Mouse (Mus musculus) retina, adult 2 months (tissue): Measurements from ENCODE around the gene Serpinh1.
"Not testable (repeated sequence)": the region's sequence is repeated elsewhere in the genome, so short reads cannot be mapped to it uniquely, and the experiment has no call there.

Experiments used
- DNase-seq: peaks from one replicate; pipeline ENCODE4 v3.0.0-alpha.2; 2012; ENCODE audit warnings: low read depth, low spot score

Gene Serpinh1

GRCm38 (mm10) chr7:99374325-99374724 lies 21.3 kb upstream of the Serpinh1 start:
- not testable (repeated sequence) for DNase-seq

GRCm38 (mm10) chr7:99366716-99367115 lies 13.7 kb upstream of the Serpinh1 start:
- DNase-seq = no peak

GRCm38 (mm10) chr7:99365069-99365468 lies 12.0 kb upstream of the Serpinh1 start:
- DNase-seq = peak; percentile 68

GRCm38 (mm10) chr7:99362137-99362536 lies 9.1 kb upstream of the Serpinh1 start:
- DNase-seq = no peak

GRCm38 (mm10) chr7:99360803-99361414 lies 7.9 kb upstream of the Serpinh1 start:
- DNase-seq = no peak

- no peak for DNase-seq
Measured at GRCm38 (mm10) chr7:99360021-99360802, 7.2 kb upstream of the Serpinh1 start.

GRCm38 (mm10) chr7:99358371-99358770 lies 5.3 kb upstream of the Serpinh1 start:
- no peak for DNase-seq

- DNase-seq = no peak
Measured at GRCm38 (mm10) chr7:99357201-99357600, 4.2 kb upstream of the Serpinh1 start.

GRCm38 (mm10) chr7:99356244-99356930 lies 3.3 kb upstream of the Serpinh1 start:
- no peak for DNase-seq

- DNase-seq = no peak
Measured at GRCm38 (mm10) chr7:99355731-99356131, 2.7 kb upstream of the Serpinh1 start.

- DNase-seq = no peak
Measured at GRCm38 (mm10) chr7:99351802-99352517, 1.1 kb downstream of the Serpinh1 start.

GRCm38 (mm10) chr7:99351104-99351801 lies 1.8 kb downstream of the Serpinh1 start:
- no peak for DNase-seq

GRCm38 (mm10) chr7:99349782-99350720 lies 3.0 kb downstream of the Serpinh1 start:
- DNase-seq = no peak

- no peak for DNase-seq
Measured at GRCm38 (mm10) chr7:99348883-99349282, 4.2 kb downstream of the Serpinh1 start.

GRCm38 (mm10) chr7:99347268-99347667 lies 5.8 kb downstream of the Serpinh1 start:
- DNase-seq = no peak

GRCm38 (mm10) chr7:99343577-99343976 lies 9.5 kb downstream of the Serpinh1 start:
- DNase-seq = no peak

GRCm38 (mm10) chr7:99340736-99341135 lies 12.3 kb downstream of the Serpinh1 start:
- DNase-seq = no peak

GRCm38 (mm10) chr7:99332774-99333480 lies 20.1 kb downstream of the Serpinh1 start:
- DNase-seq = peak; percentile 56

- no peak for DNase-seq
Measured at GRCm38 (mm10) chr7:99330012-99330411, 23.0 kb downstream of the Serpinh1 start.

GRCm38 (mm10) chr7:99328847-99329246 lies 24.2 kb downstream of the Serpinh1 start:
- DNase-seq = no peak
